Mouse (Mus musculus): ENCODE results near the gene Cep57.

GRCm38 (mm10) chr9:13853876-13854275 lies 27.0 kb upstream of the Cep57 start:
- no peak for TF ChIP-seq ZNF384 (IDR thresholded peaks at IDR 0.05; ENCODE audit: low read depth, low read length)
- no peak for TF ChIP-seq ZC3H11A (IDR thresholded peaks at IDR 0.05; ENCODE audit: borderline replicate concordance, low read depth, low read length)
- no peak for TF ChIP-seq MAFK (IDR thresholded peaks at IDR 0.05; ENCODE audit: insufficient read depth, low read depth, low read length)
- TF ChIP-seq CHD2 (IDR thresholded peaks at IDR 0.05; ENCODE audit: low read depth, low read length) = no peak
